Mouse (Mus musculus): Measurements from ENCODE around the gene Ptgir.

- TF ChIP-seq CTCF (IDR thresholded peaks at IDR 0.05; ENCODE audit: extremely low read depth, insufficient read length, insufficient replicate concordance, low read depth, low read length) (no peak), POLR2A (IDR thresholded peaks at IDR 0.05; ENCODE audit: low read depth, low read length) (no peak)
Measured at GRCm38 (mm10) chr7:16876608-16877007, 29.7 kb upstream of the Ptgir start.
